Mouse (Mus musculus): ENCODE data around the gene Synrg.

The Synrg gene

DNA sequence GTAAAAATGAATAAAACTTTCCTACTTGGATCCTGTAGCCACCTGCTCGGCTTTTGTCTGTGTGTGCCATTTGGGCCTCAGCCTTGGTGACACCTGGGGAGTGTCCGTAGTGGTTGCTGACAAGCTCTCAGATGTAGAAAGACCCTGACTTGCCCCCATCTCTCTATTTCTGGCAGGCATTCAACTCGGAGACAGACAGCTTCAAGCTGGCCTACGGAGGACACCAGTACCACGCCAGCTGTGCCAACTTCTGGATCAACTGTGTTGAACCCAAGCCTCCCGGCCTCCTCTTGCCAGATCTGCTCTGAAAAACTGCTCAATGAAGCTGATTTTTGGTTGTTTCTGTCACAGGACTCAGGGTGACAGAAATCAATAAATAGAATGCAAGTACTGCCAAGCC is 76.4 kb downstream of the Synrg start:
- no peak for DNase-seq (ENCODE audit: low spot score in 2 of 2)

DNA sequence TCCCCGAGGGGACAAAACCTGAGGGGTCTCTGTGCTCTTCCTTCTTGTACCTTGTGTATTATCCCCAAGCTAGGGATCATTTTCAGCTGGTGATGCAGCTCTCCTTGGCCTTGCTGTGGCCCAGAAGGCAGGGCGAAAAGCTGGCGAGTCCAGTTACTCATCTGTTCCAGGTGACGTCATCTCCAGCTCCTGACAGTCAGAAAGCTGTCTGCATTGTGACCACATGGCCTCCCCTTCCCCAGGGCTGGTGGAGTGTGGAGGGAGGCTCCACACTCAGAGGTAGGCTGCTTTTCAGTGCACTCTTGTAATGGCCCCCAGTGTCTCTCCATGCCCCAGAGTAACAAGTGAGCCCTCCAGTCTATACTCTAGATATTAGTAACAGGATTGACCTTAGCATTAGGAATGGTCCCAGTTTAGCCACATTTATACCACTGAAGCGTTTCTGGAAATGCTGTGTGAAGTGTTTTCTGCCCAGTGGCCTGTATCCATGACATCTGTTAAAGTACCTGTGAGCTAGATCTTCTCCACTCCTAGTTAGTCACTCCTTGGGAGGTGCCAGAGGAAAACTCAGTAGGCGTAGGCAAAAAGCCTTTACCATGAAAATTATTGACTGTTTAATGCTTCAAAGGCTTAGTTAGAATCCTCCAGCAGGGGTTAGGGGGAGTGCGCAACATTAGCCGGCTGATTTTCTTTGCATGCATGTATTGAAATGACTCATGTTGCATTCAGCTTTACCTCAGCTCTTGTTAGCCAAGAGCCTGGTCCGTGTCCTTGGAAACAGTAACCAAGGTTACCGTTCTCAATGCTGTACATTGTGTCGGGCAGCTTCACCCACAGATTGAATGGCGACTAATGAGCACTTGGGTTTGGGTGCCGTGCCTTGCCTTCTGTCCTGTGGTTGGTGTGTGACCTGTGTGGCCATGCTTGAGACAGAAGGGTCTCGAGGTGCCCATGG is 78.9 kb downstream of the Synrg start:
- DNase-seq (ENCODE audit: low spot score in 2 of 2): no peak

DNA sequence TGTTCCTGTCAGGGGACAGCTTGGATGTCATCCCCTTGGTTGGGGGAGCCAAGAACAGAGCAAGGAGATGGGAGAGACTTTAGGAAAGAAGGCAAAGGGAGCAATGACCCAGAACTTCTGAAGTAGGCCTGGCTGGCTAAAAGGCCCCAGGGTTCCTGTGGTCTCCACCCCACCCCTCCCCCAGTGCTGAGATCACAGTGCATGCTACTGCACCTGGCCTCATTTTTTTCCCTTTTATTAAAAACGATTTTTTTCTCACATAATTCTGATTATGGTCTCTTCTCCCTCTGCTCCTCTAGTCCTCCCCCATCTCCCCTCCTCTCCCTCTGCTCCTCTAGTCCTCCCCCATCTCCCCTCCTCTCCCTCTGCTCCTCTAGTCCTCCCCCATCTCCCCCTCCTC is 80.8 kb downstream of the Synrg start:
- DNase-seq (ENCODE audit: low spot score in 2 of 2): no peak

DNA sequence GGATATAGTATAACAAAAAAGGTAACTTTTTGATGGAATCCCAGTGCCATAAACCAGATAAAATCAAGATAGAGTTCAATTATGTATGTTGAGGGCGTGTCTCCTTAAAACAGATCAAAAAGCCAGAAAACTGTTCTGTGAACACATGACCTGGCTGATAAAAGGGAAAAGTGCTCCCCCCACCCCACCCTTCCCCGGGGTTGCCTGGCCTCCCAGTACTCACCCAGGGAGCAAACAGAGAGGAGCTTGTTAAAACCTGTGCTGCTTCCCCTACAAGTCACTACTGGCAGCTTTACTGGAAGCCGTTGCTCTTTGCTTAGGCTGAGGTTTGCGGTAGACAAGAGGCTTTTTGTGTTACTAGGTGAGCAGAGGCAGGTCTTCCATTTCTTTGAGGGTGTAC is 83.0 kb downstream of the Synrg start:
- DNase-seq (ENCODE audit: low spot score in 2 of 2): peak; percentile 17 to 40

GRCm38 (mm10) chr11:84048411-84048810 is 84.2 kb downstream of the Synrg start:
- no peak for DNase-seq (ENCODE audit: low spot score in 2 of 2)

DNA sequence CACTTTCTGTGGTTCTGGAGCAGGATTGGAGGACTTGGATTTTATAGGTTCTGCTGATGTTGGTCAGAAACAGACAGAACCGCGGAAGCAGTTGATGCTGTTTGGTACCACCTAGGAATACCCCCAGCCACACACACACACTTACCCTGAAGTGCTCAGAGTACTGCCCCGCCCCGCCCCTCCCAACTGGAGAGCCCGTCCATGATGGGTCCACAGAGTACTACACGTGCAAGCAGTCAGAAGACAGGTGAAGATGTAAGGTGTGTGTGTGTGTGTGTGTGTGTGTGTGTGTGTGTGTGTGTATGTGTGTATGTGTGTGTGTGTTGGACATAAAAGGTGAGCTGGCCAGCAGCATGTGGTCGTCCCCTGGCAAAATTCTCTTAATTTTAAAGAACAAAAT is 88.8 kb downstream of the Synrg start:
- no peak for DNase-seq (ENCODE audit: low spot score in 2 of 2)

DNA sequence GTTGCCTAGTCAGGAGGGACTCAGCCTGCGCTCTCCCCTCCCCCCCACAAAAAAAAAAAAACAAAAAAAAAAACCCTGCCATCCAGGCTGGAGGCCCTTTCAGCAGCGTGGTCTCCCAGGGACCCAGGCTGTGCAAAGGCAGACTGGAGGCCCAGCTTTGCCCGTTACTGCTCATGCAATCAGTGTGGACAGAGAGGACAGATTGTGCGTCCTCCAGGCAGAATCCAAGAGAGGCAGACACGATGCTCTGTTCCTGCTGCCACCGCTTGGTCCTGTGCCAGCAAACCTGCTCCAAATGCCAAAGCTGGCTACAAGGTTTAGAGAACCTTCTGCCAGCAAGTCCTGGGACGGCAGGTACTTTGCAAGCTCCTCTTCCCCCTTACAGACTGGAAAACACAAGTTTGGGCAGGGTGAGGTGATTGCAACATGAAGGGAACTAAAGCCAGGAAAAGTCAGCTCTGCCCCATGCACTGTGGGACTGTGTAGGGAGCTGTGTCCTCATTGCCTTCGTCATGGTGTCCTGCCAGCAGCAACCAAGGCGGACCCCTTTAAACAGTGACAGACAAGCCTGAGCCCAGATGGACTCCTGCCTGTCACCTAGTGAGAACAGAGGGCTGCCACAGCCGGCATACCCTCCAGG is 89.4 kb downstream of the Synrg start:
- DNase-seq (ENCODE audit: low spot score in 2 of 2): peak in 1 of 2 experiments; percentile 59

DNA sequence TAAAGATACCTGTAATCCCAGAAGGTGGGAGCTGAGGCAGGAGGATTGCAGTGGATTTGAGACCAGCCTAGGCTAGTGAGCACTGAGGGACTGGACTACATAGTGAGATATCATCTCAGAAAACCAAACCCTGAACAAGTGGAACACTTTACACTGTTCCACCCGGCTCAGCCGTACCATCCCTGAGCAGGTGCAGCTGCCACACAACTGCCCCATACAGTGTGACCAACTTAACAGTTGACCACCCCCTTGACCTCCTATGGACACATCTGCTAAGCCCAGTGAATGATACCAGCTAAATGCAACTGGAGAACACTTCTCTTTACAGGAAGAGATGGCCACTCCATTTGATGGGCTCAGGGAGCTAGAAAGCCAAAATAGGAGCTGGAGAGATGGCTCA is 93.2 kb downstream of the Synrg start:
- DNase-seq (ENCODE audit: low spot score in 2 of 2): no peak

DNA sequence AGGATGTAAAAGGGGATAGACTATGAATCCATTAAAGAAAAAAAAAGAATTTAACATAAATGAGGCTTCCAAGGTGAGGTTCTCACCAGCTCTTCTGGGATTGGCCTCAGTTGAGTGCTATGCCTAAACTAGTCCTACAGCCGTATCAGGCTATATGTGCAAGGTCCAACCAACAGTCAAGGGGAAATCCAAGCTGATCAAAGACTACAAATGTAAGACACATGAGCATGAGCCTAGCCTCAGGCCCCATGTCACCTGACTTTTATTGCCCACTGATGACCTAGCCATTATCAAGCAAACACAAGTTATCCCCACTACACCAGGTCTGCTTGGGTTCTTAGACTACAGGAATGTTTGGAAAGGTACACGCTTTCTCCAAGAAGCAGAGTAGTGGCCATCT is 95.6 kb downstream of the Synrg start:
- DNase-seq (ENCODE audit: low spot score in 2 of 2): no peak

GRCm38 (mm10) chr11:84060635-84061034 is 96.4 kb downstream of the Synrg start:
- no peak for DNase-seq (ENCODE audit: low spot score in 2 of 2)

GRCm38 (mm10) chr11:84061881-84062280 is 97.7 kb downstream of the Synrg start:
- no peak for DNase-seq (ENCODE audit: low spot score in 2 of 2)

- DNase-seq (ENCODE audit: low spot score in 2 of 2): no peak
Measured at GRCm38 (mm10) chr11:84062805-84063204, 98.6 kb downstream of the Synrg start.

GRCm38 (mm10) chr11:84063631-84064209 is 99.5 kb downstream of the Synrg start:
- DNase-seq (ENCODE audit: low spot score in 2 of 2): no peak

DNA sequence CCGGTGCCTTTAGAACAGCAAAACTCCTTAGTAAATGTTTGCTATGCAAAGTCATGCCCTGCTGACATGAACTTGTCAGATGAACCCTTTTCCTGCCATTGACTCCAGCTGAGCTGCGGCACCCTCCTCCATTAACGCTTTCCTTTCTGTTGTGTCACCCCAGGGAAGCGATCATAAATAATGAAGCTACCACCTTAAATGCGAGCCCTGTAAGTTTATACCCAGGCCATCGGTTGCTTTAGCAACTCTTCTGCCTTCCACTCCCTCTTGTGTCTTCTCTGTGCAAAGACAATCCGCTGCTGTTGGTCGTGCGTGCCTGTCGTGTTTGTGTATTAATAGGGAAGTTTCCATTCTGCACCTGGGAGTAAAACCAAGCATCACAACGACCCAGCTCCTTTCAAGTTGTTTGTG is 101.8 kb downstream of the Synrg start:
- DNase-seq (ENCODE audit: low spot score in 2 of 2): no peak

- DNase-seq (ENCODE audit: low spot score in 2 of 2): peak in 1 of 2 experiments; percentile 50
Measured at GRCm38 (mm10) chr11:84066927-84067645, 102.9 kb downstream of the Synrg start.

- no peak for DNase-seq (ENCODE audit: low spot score in 2 of 2)
Measured at GRCm38 (mm10) chr11:84067720-84068190, 103.5 kb downstream of the Synrg start.

GRCm38 (mm10) chr11:84068191-84069033 is 104.2 kb downstream of the Synrg start:
- DNase-seq (ENCODE audit: low spot score in 2 of 2): peak; percentile 43 to 55

DNA sequence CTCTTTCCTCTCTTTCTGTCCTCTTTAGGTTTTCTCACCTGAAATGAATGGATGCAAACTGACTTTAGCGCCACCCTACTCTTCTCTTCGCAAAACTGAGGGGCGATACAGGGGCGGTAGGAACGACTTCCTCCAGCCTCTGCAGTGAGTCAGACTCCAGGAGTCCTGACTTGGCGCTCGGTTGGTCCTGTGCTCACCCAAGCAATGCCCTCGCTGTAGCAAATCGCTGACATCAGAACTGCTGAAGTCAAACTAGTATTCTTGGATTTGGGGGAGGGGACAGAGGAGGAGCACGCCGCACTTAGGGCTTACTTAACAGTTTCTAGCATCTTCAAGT is 104.8 kb downstream of the Synrg start, which contains the start of gene Dusp14:
TSS of gene Dusp14 (minus strand) at position 228 of the 337 bp plus-strand sequence.
- DNase-seq (ENCODE audit: low spot score in 2 of 2): no peak

DNA sequence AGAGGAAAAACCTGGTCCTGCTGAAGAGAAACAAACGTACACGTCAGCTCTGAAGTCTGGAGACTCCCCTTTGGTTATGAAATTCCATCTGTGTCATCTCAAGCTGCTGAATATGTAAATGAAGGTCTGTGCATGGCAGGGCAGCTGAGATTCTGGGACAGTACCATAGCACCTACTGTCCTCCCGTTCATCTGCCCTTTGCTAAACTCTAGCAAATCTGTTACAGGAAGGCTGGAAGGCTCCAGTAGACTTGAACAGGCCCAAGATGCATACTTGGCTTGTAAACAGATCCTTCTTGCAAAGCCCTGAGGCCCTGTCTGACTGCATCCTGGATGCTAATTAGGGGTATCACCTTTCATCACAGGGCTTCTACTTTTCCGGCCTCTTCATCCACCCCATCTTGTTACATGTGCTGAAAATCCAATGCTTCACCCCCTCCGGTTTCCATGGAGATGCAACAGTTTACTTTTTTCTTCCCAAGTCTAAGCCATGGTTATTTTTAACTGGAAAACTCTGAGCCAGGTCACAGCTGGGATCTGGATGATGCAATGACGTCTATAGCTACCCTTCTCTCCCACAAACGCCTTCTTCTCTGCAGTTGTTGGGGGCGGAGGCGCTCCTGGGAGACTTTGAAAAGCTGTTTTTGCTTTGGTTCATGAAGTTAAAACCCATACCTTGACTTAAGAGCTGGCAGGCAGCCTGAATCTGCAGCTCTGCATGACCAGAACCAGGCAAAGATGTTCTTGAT is 108.8 kb downstream of the Synrg start:
- no peak for DNase-seq (ENCODE audit: low spot score in 2 of 2)

Measured in urinary bladder, postnatal 36 days (tissue).